Mouse (Mus musculus): Measurements from ENCODE around the gene 1700125H20Rik. TPM values are rescaled to one million over a fixed set of nuclear protein-coding genes. Genes with fewer than 3 reads are reported as not detected.
"Not testable (repeated sequence)": the region's sequence is repeated elsewhere in the genome, so short reads cannot be mapped to it uniquely, and the experiment has no call there.

The 1700125H20Rik gene
- polyA plus RNA-seq, 1 experiment: not detected

GRCm38 (mm10) chr11:85152256-85152930 is 17.8 kb upstream of the 1700125H20Rik start:
- Histone ChIP-seq H3K27me3 (replicated peaks) (no peaks in the 10 kb centered on the region), H3K4me1 (peaks cover 8% of the 10 kb centered on the region), H3K4me3 (replicated peaks) (no peak overlapping the region), H3K9me3 (no peaks in the 10 kb centered on the region), H3K36me3 (replicated peaks; ENCODE audit: low read length) (no peaks in the 10 kb centered on the region)
- TF ChIP-seq GATA1 (IDR thresholded peaks at IDR 0.05; ENCODE audit: borderline replicate concordance, low read length) (no peak), FLI1 (IDR thresholded peaks at IDR 0.05; ENCODE audit: low read length) (no peak)

- Histone ChIP-seq H3K4me3 (replicated peaks) (no peak overlapping the region), H3K9me3 (no peaks in the 10 kb centered on the region), H3K27me3 (replicated peaks) (peaks cover 6% of the 10 kb centered on the region), H3K4me1 (peaks cover 15% of the 10 kb centered on the region), H3K36me3 (replicated peaks; ENCODE audit: low read length) (no peaks in the 10 kb centered on the region)
- no peak for TF ChIP-seq FLI1 (IDR thresholded peaks at IDR 0.05; ENCODE audit: low read length)
- no peak for TF ChIP-seq GATA1 (IDR thresholded peaks at IDR 0.05; ENCODE audit: borderline replicate concordance, low read length)
These were observed 12.9 kb upstream of the 1700125H20Rik start for GRCm38 (mm10) chr11:85157301-85157700.

GRCm38 (mm10) chr11:85163014-85163413 is 7.2 kb upstream of the 1700125H20Rik start:
- not testable (repeated sequence) for H3K4me3 ChIP-seq (replicated peaks); H3K27me3 ChIP-seq (replicated peaks); H3K4me1 ChIP-seq; H3K9me3 ChIP-seq; H3K36me3 ChIP-seq (replicated peaks; ENCODE audit: low read length)

GRCm38 (mm10) chr11:85164371-85164770 is 5.8 kb upstream of the 1700125H20Rik start:
- no peak for TF ChIP-seq GATA1 (IDR thresholded peaks at IDR 0.05; ENCODE audit: borderline replicate concordance, low read length)
- TF ChIP-seq FLI1 (IDR thresholded peaks at IDR 0.05; ENCODE audit: low read length): no peak
- H3K36me3 ChIP-seq (replicated peaks; ENCODE audit: low read length): no peaks in the 10 kb centered on the region
- no peaks in the 10 kb centered on the region for H3K9me3 ChIP-seq
- H3K4me3 ChIP-seq (replicated peaks): no peak overlapping the region
- H3K27me3 ChIP-seq (replicated peaks): peaks cover 3% of the 10 kb centered on the region
- H3K4me1 ChIP-seq: peaks cover 4% of the 10 kb centered on the region

- no peaks in the 10 kb centered on the region for H3K9me3 ChIP-seq
These were observed 2.7 kb upstream of the 1700125H20Rik start for GRCm38 (mm10) chr11:85167503-85167902.

GRCm38 (mm10) chr11:85170833-85171232 is 629 bp downstream of the 1700125H20Rik start:
- Histone ChIP-seq H3K36me3 (replicated peaks; ENCODE audit: low read length) (no peaks in the 10 kb centered on the region), H3K4me3 (replicated peaks) (no peak overlapping the region), H3K27me3 (replicated peaks) (no peaks in the 10 kb centered on the region), H3K9me3 (no peaks in the 10 kb centered on the region), H3K4me1 (peaks cover 47% of the 10 kb centered on the region)
- TF ChIP-seq FLI1 (IDR thresholded peaks at IDR 0.05; ENCODE audit: low read length) (no peak), GATA1 (IDR thresholded peaks at IDR 0.05; ENCODE audit: borderline replicate concordance, low read length) (no peak)

More at GRCm38 (mm10) chr11:85167503-85167902, 2.7 kb upstream of the 1700125H20Rik start:
- no peak for TF ChIP-seq FLI1 (IDR thresholded peaks at IDR 0.05; ENCODE audit: low read length)
- TF ChIP-seq GATA1 (IDR thresholded peaks at IDR 0.05; ENCODE audit: borderline replicate concordance, low read length): no peak
- H3K4me3 ChIP-seq (replicated peaks): no peak overlapping the region
- H3K4me1 ChIP-seq: peaks cover 33% of the 10 kb centered on the region
- no peaks in the 10 kb centered on the region for H3K36me3 ChIP-seq (replicated peaks; ENCODE audit: low read length)
- no peaks in the 10 kb centered on the region for H3K27me3 ChIP-seq (replicated peaks)

- Histone ChIP-seq H3K36me3 (replicated peaks; ENCODE audit: low read length) (no peaks in the 10 kb centered on the region), H3K9me3 (no peaks in the 10 kb centered on the region), H3K27me3 (replicated peaks) (peaks cover 1% of the 10 kb centered on the region), H3K4me1 (peaks cover 49% of the 10 kb centered on the region), H3K4me3 (replicated peaks) (no peak overlapping the region)
- no peak for TF ChIP-seq GATA1 (IDR thresholded peaks at IDR 0.05; ENCODE audit: borderline replicate concordance, low read length)
- TF ChIP-seq FLI1 (IDR thresholded peaks at IDR 0.05; ENCODE audit: low read length): no peak
These were observed 5.7 kb downstream of the 1700125H20Rik start for GRCm38 (mm10) chr11:85175941-85176340.

GRCm38 (mm10) chr11:85177761-85178160 is 7.6 kb downstream of the 1700125H20Rik start:
- TF ChIP-seq GATA1 (IDR thresholded peaks at IDR 0.05; ENCODE audit: borderline replicate concordance, low read length) (no peak), FLI1 (IDR thresholded peaks at IDR 0.05; ENCODE audit: low read length) (no peak)
- peaks cover 1% of the 10 kb centered on the region for H3K27me3 ChIP-seq (replicated peaks)
- H3K36me3 ChIP-seq (replicated peaks; ENCODE audit: low read length): no peaks in the 10 kb centered on the region
- peaks cover 37% of the 10 kb centered on the region for H3K4me1 ChIP-seq
- H3K4me3 ChIP-seq (replicated peaks): no peak overlapping the region
- no peaks in the 10 kb centered on the region for H3K9me3 ChIP-seq

- no peak overlapping the region for H3K4me3 ChIP-seq (replicated peaks)
- peaks cover 1% of the 10 kb centered on the region for H3K27me3 ChIP-seq (replicated peaks)
- no peaks in the 10 kb centered on the region for H3K9me3 ChIP-seq
- no peaks in the 10 kb centered on the region for H3K36me3 ChIP-seq (replicated peaks; ENCODE audit: low read length)
- H3K4me1 ChIP-seq: peaks cover 38% of the 10 kb centered on the region
- TF ChIP-seq FLI1 (IDR thresholded peaks at IDR 0.05; ENCODE audit: low read length) (no peak), GATA1 (IDR thresholded peaks at IDR 0.05; ENCODE audit: borderline replicate concordance, low read length) (no peak)
These were observed 8.2 kb downstream of the 1700125H20Rik start for GRCm38 (mm10) chr11:85178413-85178812.

- H3K27me3 ChIP-seq (replicated peaks): peaks cover 1% of the 10 kb centered on the region
- peak overlapping the region; percentile 92 for H3K4me3 ChIP-seq (replicated peaks)
These were observed 12.5 kb downstream of the 1700125H20Rik start for GRCm38 (mm10) chr11:85182617-85183283.

More at GRCm38 (mm10) chr11:85182617-85183283, 12.5 kb downstream of the 1700125H20Rik start:
- H3K4me1 ChIP-seq: peaks cover 22% of the 10 kb centered on the region
- H3K9me3 ChIP-seq: peaks cover 4% of the 10 kb centered on the region; the same call in 1 of the 2 replicates
- H3K36me3 ChIP-seq (replicated peaks; ENCODE audit: low read length): peaks cover 4% of the 10 kb centered on the region
- TF ChIP-seq FLI1 (IDR thresholded peaks at IDR 0.05; ENCODE audit: low read length) (no peak), GATA1 (IDR thresholded peaks at IDR 0.05; ENCODE audit: borderline replicate concordance, low read length) (no peak)

All from megakaryocyte, embryonic 14.5 days (primary cell).